Mouse (Mus musculus) heart, embryonic 10.5 days (tissue): Measurements from ENCODE around the gene Susd6. TPM values are rescaled to one million over a fixed set of nuclear protein-coding genes. Genes with fewer than 3 reads are reported as not detected.

Experiments
- DNase-seq: peaks from one replicate; pipeline ENCODE4 v3.0.0-alpha.2; 2017; ENCODE audit warnings: low spot score
- H3K27ac ChIP-seq: fragments of 300-500 bp; sonication (generic); 2 replicates; pipeline ENCODE4 v1.5.1; 2016; ENCODE audit warnings: mild to moderate bottlenecking
- H3K27me3 ChIP-seq: fragments of 300-500 bp; sonication (generic); 2 replicates; pipeline ENCODE4 v1.6.1; 2016; ENCODE audit warnings: mild to moderate bottlenecking; ENCODE audit not compliant: poor library complexity, insufficient read depth, severe bottlenecking
- H3K36me3 ChIP-seq: fragments of 300-500 bp; sonication (generic); 2 replicates; pipeline ENCODE4 v1.6.1; 2016; ENCODE audit warnings: mild to moderate bottlenecking, moderate library complexity
- H3K4me1 ChIP-seq: fragments of 300-500 bp; sonication (generic); 2 replicates; pipeline ENCODE4 v1.6.1; 2016; ENCODE audit warnings: mild to moderate bottlenecking
- H3K4me3 ChIP-seq: fragments of 300-500 bp; sonication (generic); 2 replicates; pipeline ENCODE4 v1.5.1; 2016; ENCODE audit warnings: mild to moderate bottlenecking, moderate library complexity
- H3K9me3 ChIP-seq: fragments of 300-500 bp; sonication (generic); 2 replicates; pipeline ENCODE4 v1.6.1; 2016; ENCODE audit warnings: mild to moderate bottlenecking, moderate library complexity
- WGBS: fragments of 180-500 bp; shearing (Covaris S2); methylation state at CpG from one replicate; pipeline ENCODE4 v1.1.7; 2016; 5-methylcytosine and 5-hydroxymethylcytosine counted together
- polyA plus RNA-seq: library from polyadenylated mRNA; unstranded; fragments of >200 nt; fragmentation: Nextera tagmentation; extraction: Ambion mirVana; gene quantifications from 2 replicates; pipeline ENCODE4 v1.2.1, GENCODE M21; 2016

Susd6 gene
- polyA plus RNA-seq, 1 experiment from 2014 or later = 14.9 TPM

- Histone ChIP-seq H3K4me1 (peaks cover 2% of the 10 kb centered on the region; the same call in 1 of the 2 replicates), H3K9me3 (no peaks in the 10 kb centered on the region), H3K4me3 (no peak overlapping the region), H3K27me3 (peaks cover 5% of the 10 kb centered on the region; the same call in 1 of the 2 replicates), H3K36me3 (no peaks in the 10 kb centered on the region), H3K27ac (no peak overlapping the region)
- 46% methylated on average over 7 of the region's 7 CpGs for WGBS
- DNase-seq = no peak
Observed at GRCm38 (mm10) chr12:80917764-80918163, 127.5 kb downstream of the Susd6 start.

- no peak for DNase-seq
- peaks cover 7% of the 10 kb centered on the region; the same call in 1 of the 2 replicates for H3K27me3 ChIP-seq
- 93% methylated on average over 5 of the region's 5 CpGs for WGBS
- no peak overlapping the region for H3K27ac ChIP-seq
- H3K4me3 ChIP-seq = no peak overlapping the region
- no peaks in the 10 kb centered on the region for H3K36me3 ChIP-seq
- no peaks in the 10 kb centered on the region for H3K9me3 ChIP-seq
- peaks cover 11% of the 10 kb centered on the region; the same call in 1 of the 2 replicates for H3K4me1 ChIP-seq
Observed at GRCm38 (mm10) chr12:80921301-80921700, 131.0 kb downstream of the Susd6 start.

- no peaks in the 10 kb centered on the region for H3K36me3 ChIP-seq
- H3K4me3 ChIP-seq = peak overlapping the region; percentile 39
- H3K4me1 ChIP-seq = peaks cover 11% of the 10 kb centered on the region; the same call in 1 of the 2 replicates
- peaks cover 7% of the 10 kb centered on the region; the same call in 1 of the 2 replicates for H3K27me3 ChIP-seq
- no peaks in the 10 kb centered on the region for H3K9me3 ChIP-seq
- DNase-seq = no peak
- H3K27ac ChIP-seq = no peak overlapping the region; the same call in 1 of the 2 replicates
- WGBS = 5% methylated on average over 7 of the region's 7 CpGs
Observed at GRCm38 (mm10) chr12:80922869-80923268, 132.6 kb downstream of the Susd6 start.

- no peak for DNase-seq
- Histone ChIP-seq H3K4me3 (no peak overlapping the region), H3K4me1 (peaks cover 11% of the 10 kb centered on the region; the same call in 1 of the 2 replicates), H3K27ac (no peak overlapping the region), H3K9me3 (no peaks in the 10 kb centered on the region), H3K36me3 (no peaks in the 10 kb centered on the region), H3K27me3 (peaks cover 7% of the 10 kb centered on the region; the same call in 1 of the 2 replicates)
- 57% methylated on average over 5 of the region's 5 CpGs for WGBS
Observed at GRCm38 (mm10) chr12:80923602-80924001, 133.3 kb downstream of the Susd6 start.

- H3K9me3 ChIP-seq = no peaks in the 10 kb centered on the region
Observed at GRCm38 (mm10) chr12:80924205-80924604, 133.9 kb downstream of the Susd6 start.

GRCm38 (mm10) chr12:80925919-80926318, 135.6 kb downstream of the Susd6 start:
- no peak for DNase-seq
- peaks cover 7% of the 10 kb centered on the region; the same call in 1 of the 2 replicates for H3K27me3 ChIP-seq
- H3K4me1 ChIP-seq = peaks cover 11% of the 10 kb centered on the region; the same call in 1 of the 2 replicates
- H3K27ac ChIP-seq = no peak overlapping the region
- 48% methylated on average over 7 of the region's 7 CpGs for WGBS
- H3K36me3 ChIP-seq = no peaks in the 10 kb centered on the region
- H3K9me3 ChIP-seq = no peaks in the 10 kb centered on the region
- H3K4me3 ChIP-seq = no peak overlapping the region

More at GRCm38 (mm10) chr12:80924205-80924604, 133.9 kb downstream of the Susd6 start:
- DNase-seq = no peak
- WGBS = 79% methylated on average over 3 of the region's 3 CpGs
- H3K4me1 ChIP-seq = peaks cover 11% of the 10 kb centered on the region; the same call in 1 of the 2 replicates
- no peak overlapping the region for H3K27ac ChIP-seq
- H3K36me3 ChIP-seq = no peaks in the 10 kb centered on the region
- peaks cover 7% of the 10 kb centered on the region; the same call in 1 of the 2 replicates for H3K27me3 ChIP-seq
- no peak overlapping the region for H3K4me3 ChIP-seq

GRCm38 (mm10) chr12:80926550-80926949, 136.2 kb downstream of the Susd6 start:
- H3K36me3 ChIP-seq = no peaks in the 10 kb centered on the region
- peaks cover 7% of the 10 kb centered on the region; the same call in 1 of the 2 replicates for H3K27me3 ChIP-seq
- no peak overlapping the region for H3K4me3 ChIP-seq
- H3K27ac ChIP-seq = no peak overlapping the region
- peaks cover 11% of the 10 kb centered on the region; the same call in 1 of the 2 replicates for H3K4me1 ChIP-seq
- no peaks in the 10 kb centered on the region for H3K9me3 ChIP-seq
- no peak for DNase-seq
- WGBS = 70% methylated on average over 4 of the region's 4 CpGs

- Histone ChIP-seq H3K27ac (no peak overlapping the region), H3K4me3 (no peak overlapping the region), H3K4me1 (peaks cover 11% of the 10 kb centered on the region; the same call in 1 of the 2 replicates), H3K9me3 (no peaks in the 10 kb centered on the region), H3K27me3 (peaks cover 5% of the 10 kb centered on the region; the same call in 1 of the 2 replicates), H3K36me3 (no peaks in the 10 kb centered on the region)
- WGBS = 56% methylated on average over 1 of the region's 1 CpGs
- no peak for DNase-seq
Observed at GRCm38 (mm10) chr12:80927518-80927917, 137.2 kb downstream of the Susd6 start.

- H3K4me1 ChIP-seq = 0 out of 2 replicates have a peak, but pooled peaks cover 7% of the 10 kb centered on the region
- H3K36me3 ChIP-seq = no peaks in the 10 kb centered on the region
- H3K27me3 ChIP-seq = no peaks in the 10 kb centered on the region
- DNase-seq = no peak
- no peak overlapping the region for H3K4me3 ChIP-seq
- no peaks in the 10 kb centered on the region for H3K9me3 ChIP-seq
- WGBS = 70% methylated on average over 3 of the region's 3 CpGs
- no peak overlapping the region for H3K27ac ChIP-seq
Observed at GRCm38 (mm10) chr12:80928881-80929280, 138.6 kb downstream of the Susd6 start.

- Histone ChIP-seq H3K4me3 (no peak overlapping the region), H3K27ac (no peak overlapping the region), H3K9me3 (no peaks in the 10 kb centered on the region), H3K4me1 (0 out of 2 replicates have a peak, but pooled peaks cover 4% of the 10 kb centered on the region), H3K27me3 (no peaks in the 10 kb centered on the region), H3K36me3 (no peaks in the 10 kb centered on the region)
- DNase-seq = no peak
- WGBS = 80% methylated on average over 7 of the region's 7 CpGs
Observed at GRCm38 (mm10) chr12:80930141-80930540, 139.8 kb downstream of the Susd6 start.

Other genes starting within 250 kb of the Susd6 start
- gene Slc39a9, start 146.6 kb upstream of the Susd6 start, polyA plus RNA-seq = 21.6 and 24.5 TPM in 2 replicates
- 265 and 347 TPM in 2 replicates for gene Erh, start 146.2 kb upstream of the Susd6 start, polyA plus RNA-seq
- 0.38 and 0.63 TPM in 2 replicates for gene Plekhd1, start 97.9 kb upstream of the Susd6 start, polyA plus RNA-seq
- gene Ccdc177, start 29.8 kb upstream of the Susd6 start, polyA plus RNA-seq = 0.03 TPM in 1 of 2 replicates, not detected in the other
- gene Srsf5, start 155.0 kb downstream of the Susd6 start, polyA plus RNA-seq = 386 and 404 TPM in 2 replicates
- gene Slc10a1, start 178.2 kb downstream of the Susd6 start, polyA plus RNA-seq = 0.55 and 0.58 TPM in 2 replicates
- gene Smoc1, start 236.3 kb downstream of the Susd6 start, polyA plus RNA-seq = 4.3 and 6.2 TPM in 2 replicates